Mouse (Mus musculus): ENCODE measurements around the gene Ripply3.

Ripply3 gene

DNA sequence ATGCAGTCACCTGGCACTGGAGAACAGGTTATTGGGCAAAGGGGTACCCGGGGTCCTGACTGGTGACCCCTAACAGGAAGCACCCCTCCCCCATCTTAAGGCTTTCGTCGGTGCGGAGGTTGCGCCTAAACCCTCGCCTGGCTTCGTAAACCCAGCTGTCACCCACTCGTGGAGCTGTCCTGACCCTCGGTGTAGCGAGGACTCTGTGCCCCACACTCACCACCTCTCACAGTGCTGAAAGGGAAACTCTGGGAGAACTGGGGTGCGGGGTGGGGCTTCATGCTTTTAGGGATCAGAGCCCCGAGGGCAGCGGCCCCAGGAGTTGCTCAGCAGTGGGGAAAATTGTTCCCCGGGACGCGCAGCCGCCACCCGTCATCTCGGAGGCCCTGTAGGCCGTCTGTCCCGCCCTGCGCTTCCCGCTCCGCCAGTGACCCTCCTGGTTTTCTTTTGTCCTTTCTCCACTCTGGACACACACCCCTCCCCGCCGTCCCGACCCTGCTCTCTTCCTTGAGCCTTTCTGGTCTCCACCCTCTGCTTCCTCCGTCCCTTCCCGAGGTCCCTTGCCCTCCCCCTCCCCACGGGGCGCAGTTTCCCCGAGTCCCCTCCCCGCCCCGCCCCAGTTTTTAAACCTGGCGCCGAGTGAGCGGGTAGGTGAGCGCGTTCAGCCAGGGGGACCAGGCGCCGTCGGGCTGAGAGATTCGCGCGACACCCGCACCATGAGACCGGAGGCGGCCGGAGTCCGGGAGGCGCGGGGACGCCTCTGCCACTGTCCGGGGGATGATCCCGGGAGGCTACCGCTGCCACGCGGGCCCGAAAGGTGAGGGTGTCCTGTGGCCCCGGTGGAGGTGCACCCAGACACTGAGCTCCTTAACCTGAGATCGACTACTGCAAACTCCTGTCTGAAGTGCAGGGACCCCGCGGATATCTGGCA is at the start of gene Ripply3:
TSS of gene Ripply3 (plus strand) at position 640 of the 931 bp plus-strand sequence.
- H3K27me3 ChIP-seq (ENCODE audit: control insufficient read depth, insufficient read depth, low read length, poor library complexity, severe bottlenecking) = no peaks in the 10 kb centered on the region; the same call in 1 of the 2 replicates
- DNase-seq (ENCODE audit: low read depth, low spot score) = no peak

DNA sequence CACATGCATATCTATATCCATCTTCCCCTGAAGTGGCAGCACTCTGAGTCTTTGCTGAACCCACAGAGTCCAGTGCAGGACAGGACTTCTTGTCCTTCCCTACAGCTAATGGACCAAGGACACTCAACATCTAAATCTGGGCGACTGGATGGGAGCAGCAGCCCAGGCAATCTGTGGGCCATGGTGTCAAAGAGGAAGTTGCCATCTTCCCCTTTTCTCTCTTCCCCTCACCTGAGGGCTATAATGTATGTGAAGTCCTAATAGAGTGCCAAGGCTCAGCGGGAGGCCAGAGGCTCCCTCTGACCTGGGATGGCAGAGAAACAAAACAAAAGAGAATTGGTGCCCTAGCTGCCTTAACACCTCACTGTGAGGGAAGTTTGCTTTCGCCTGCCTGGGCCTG is 44.2 kb upstream of the Ripply3 start:
- Histone ChIP-seq H3K27me3 (ENCODE audit: control insufficient read depth, insufficient read depth, low read length, poor library complexity, severe bottlenecking) (no peaks in the 10 kb centered on the region), H3K36me3 (ENCODE audit: control insufficient read depth, insufficient read depth, low read length, poor library complexity, severe bottlenecking) (no peaks in the 10 kb centered on the region)
- peak; percentile 39 for DNase-seq (ENCODE audit: low read depth, low spot score)

More for the DNA sequence above, at the start of gene Ripply3:
- H3K36me3 ChIP-seq (ENCODE audit: control insufficient read depth, insufficient read depth, low read length, poor library complexity, severe bottlenecking) = no peaks in the 10 kb centered on the region

DNA sequence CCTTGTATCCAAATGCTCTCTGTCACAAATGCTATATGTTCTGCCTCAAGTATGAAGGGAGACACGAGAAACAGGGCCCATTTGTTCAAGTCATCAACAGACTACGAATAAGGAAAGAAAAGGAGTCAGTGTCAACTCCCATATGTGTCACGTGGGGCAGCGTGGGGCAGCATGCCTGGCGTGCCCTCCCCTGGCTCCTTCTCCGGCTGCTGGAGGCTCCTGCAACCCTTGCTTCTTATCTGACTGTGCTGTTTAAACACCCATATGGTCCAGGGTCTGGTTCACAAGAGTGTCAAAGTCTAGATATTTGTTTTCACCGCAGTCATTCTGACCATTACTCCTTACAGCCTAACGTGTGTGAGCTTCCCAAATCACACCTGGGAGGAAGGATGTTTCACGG is 40.4 kb upstream of the Ripply3 start:
- no peak for DNase-seq (ENCODE audit: low read depth, low spot score)
- Histone ChIP-seq H3K36me3 (ENCODE audit: control insufficient read depth, insufficient read depth, low read length, poor library complexity, severe bottlenecking) (no peaks in the 10 kb centered on the region), H3K27me3 (ENCODE audit: control insufficient read depth, insufficient read depth, low read length, poor library complexity, severe bottlenecking) (no peaks in the 10 kb centered on the region)

DNA sequence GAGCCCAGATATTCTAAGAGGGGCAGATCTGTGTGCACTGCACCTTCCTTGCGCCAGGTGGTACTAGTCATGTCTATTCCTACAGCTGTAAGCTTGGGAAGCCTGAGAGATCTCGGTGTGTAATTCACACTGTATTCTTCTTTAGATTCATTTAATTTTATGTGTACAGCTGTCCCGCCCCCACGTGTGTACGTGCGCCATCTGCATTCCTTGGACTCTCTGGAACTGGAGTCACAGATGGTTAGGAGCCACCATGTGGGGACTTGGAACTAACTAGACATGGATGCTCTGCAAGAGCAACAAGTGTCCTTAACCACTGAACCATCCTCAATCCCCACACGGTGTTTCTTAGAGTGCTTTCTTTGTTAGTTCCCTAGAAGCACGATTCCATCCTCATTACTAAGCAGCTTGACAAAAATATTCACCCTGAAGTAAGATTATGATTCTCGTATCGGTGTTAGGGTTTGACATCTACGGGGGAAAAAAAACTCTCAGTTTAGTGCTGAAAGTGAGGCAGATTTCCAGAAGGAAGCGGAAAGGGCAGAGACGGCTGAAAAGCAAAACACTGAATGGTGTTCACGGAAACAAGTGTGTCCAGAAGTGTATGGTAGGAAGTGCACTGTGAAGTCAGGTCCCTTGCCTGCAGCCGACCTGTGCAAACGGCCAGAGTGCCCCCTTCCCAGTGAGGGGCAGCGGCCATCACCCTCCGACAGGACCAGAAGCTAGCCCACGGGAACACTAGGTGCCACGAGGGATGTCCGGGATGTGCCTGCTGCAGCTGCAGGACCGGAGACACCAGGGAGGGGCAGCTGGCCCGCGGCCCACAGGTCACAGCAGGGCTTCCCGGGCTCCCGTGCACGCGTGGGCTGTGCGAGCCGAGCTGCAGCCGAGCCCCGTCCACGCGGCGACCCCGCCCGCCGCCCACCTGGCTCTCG is 38.8 kb upstream of the Ripply3 start:
- DNase-seq (ENCODE audit: low read depth, low spot score) = no peak
- H3K36me3 ChIP-seq (ENCODE audit: control insufficient read depth, insufficient read depth, low read length, poor library complexity, severe bottlenecking) = no peaks in the 10 kb centered on the region

DNA sequence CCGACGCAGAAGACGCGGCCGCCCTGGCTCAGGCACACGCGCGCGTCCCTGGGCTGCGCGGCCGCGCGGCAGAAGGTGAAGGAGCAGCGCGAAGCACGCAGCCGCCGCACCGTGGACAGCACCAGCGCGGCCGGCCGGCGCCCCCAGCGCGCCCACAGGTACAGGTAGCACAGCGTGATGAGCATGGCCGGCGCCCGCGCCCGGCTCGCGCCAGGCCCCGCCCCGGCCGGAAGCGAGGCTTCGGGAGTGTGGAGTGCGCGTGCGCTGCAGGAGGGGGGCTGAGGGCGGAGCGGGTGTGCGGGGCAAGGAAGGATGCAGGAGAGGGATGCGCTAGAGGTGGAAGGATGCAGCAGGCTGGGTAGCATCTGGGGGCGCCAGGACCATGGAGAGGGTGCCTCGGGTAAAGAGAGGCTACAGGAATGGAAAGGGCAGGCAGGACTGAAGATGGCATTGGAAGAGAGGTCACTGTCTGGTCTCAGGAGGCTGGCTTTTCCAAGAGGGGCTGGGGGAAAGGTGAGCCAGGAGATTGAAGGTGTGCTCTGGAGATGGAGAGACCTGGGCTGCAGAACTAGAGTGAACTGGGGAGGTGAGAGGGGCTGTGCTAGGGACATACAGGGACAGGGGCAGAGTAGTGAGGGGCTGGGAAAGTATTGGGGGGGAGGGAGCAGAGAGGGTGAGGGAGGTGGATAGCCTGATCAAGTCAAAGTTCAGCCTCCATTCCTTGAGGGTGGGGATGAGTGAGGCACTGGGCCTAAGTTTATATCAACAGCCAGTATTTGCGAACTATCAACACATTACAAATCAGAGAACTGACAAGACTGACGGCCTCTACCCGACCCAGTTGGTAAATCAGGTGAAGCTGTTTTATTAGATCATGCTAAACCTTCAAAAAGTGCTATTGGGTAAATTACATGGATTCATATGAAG is 37.9 kb upstream of the Ripply3 start:
- peak; percentile 82 for DNase-seq (ENCODE audit: low read depth, low spot score)
- Histone ChIP-seq H3K27me3 (ENCODE audit: control insufficient read depth, insufficient read depth, low read length, poor library complexity, severe bottlenecking) (no peaks in the 10 kb centered on the region), H3K36me3 (ENCODE audit: control insufficient read depth, insufficient read depth, low read length, poor library complexity, severe bottlenecking) (no peaks in the 10 kb centered on the region)

More for the DNA sequence above, 38.8 kb upstream of the Ripply3 start:
- no peaks in the 10 kb centered on the region for H3K27me3 ChIP-seq (ENCODE audit: control insufficient read depth, insufficient read depth, low read length, poor library complexity, severe bottlenecking)

DNA sequence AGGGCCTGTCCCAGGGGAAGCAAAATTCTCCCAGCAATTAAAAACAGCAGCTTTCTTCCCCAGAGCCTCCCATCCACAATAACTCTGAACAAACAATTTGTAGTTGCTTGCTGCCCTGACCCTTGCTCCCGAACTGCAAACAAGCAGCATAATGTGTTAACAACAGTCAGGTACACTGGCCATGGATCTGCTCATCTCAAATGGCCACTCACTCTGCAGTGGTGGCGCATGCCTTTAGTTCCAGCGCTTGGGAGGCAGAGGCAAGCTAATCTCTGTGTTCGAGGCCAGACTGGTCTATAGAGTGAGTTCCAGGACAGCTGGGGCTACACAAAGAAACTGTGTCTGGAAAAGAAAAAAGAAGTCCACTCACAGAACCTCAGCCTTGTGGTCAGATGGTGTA is 37.1 kb upstream of the Ripply3 start:
- H3K36me3 ChIP-seq (ENCODE audit: control insufficient read depth, insufficient read depth, low read length, poor library complexity, severe bottlenecking) = no peaks in the 10 kb centered on the region
- H3K27me3 ChIP-seq (ENCODE audit: control insufficient read depth, insufficient read depth, low read length, poor library complexity, severe bottlenecking) = no peaks in the 10 kb centered on the region
- DNase-seq (ENCODE audit: low read depth, low spot score) = no peak

DNA sequence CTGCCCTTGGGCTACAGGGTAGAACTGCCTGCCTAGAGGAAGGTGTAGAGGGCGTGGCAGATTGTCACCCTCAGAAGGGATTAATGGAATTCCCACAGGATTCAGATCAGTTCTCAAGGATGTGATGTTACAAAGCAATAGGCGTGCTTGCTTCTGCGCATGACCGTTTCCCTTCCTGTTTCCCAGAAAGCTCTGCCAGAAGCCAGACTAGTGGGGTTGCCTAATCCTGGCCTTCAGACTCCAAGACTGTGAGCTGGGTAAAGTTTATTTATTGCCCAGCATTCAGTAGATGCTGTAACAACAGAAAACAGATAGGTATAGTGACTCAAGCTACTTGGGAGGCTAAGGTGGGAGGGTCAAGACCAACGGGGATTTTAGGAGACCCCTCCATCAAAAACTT is 30.1 kb upstream of the Ripply3 start:
- no peaks in the 10 kb centered on the region for H3K36me3 ChIP-seq (ENCODE audit: control insufficient read depth, insufficient read depth, low read length, poor library complexity, severe bottlenecking)
- H3K27me3 ChIP-seq (ENCODE audit: control insufficient read depth, insufficient read depth, low read length, poor library complexity, severe bottlenecking) = peaks cover 5% of the 10 kb centered on the region; the same call in 1 of the 2 replicates
- DNase-seq (ENCODE audit: low read depth, low spot score) = no peak

DNA sequence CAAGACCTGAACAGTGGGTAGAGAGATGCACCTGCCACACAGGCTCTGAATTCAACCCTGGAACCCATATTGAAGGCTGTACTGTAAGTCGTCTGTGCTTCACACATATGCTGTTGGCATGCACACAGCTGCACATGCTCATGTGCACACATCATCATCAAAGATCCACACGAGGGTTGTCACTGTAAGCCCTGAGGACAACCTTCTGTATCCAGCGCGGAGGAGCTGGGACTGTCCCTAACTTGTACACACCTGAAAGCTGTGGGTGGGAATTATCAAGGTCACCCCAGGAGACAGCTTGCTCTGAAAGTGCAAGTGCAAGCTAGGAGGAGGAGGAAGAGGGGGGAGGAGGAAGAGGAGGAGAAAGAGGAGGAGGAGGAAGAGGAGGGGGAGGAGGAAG is 29.0 kb upstream of the Ripply3 start:
- H3K27me3 ChIP-seq (ENCODE audit: control insufficient read depth, insufficient read depth, low read length, poor library complexity, severe bottlenecking) = peaks cover 5% of the 10 kb centered on the region; the same call in 1 of the 2 replicates
- no peak for DNase-seq (ENCODE audit: low read depth, low spot score)
- H3K36me3 ChIP-seq (ENCODE audit: control insufficient read depth, insufficient read depth, low read length, poor library complexity, severe bottlenecking) = no peaks in the 10 kb centered on the region

DNA sequence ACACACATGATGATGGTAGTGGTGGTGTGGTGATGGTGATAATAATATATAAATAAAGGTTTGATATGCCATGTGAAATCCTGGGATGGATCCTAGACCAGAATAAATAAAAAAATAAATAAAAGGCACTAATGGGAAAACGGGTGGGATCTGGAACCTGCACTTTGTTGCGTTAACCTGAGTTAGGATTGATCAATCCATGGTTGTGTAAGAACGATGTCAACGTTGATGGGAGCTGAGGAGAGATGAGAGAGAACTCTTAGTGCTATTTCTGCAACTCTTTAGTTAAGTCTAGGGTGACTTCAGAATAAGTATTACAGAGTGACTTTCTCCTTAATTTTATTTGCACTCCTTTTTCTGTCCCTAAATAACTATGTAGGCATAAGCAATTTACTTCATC is 27.0 kb upstream of the Ripply3 start:
- H3K36me3 ChIP-seq (ENCODE audit: control insufficient read depth, insufficient read depth, low read length, poor library complexity, severe bottlenecking) = no peaks in the 10 kb centered on the region
- DNase-seq (ENCODE audit: low read depth, low spot score) = no peak
- H3K27me3 ChIP-seq (ENCODE audit: control insufficient read depth, insufficient read depth, low read length, poor library complexity, severe bottlenecking) = peaks cover 5% of the 10 kb centered on the region; the same call in 1 of the 2 replicates

DNA sequence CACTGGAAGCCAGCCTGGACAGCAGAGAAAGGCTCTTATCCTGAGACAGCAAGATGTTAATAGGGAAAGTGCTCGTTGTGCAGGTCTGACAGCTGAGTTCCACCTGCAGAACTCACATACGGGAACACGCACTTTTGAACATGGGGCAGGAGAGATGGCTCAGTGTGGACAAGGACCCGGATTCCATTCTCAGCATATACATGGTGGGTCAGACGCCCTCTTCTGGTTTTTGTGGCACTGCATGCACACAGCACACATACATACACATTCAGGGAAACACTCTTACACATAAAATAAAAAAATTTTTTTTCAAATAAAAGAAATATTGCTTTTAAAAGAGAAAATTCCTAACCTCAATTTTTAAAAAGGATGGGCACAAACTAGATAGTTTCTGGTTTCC is 26.5 kb upstream of the Ripply3 start:
- Histone ChIP-seq H3K36me3 (ENCODE audit: control insufficient read depth, insufficient read depth, low read length, poor library complexity, severe bottlenecking) (no peaks in the 10 kb centered on the region), H3K27me3 (ENCODE audit: control insufficient read depth, insufficient read depth, low read length, poor library complexity, severe bottlenecking) (peaks cover 5% of the 10 kb centered on the region; the same call in 1 of the 2 replicates)
- no peak for DNase-seq (ENCODE audit: low read depth, low spot score)

DNA sequence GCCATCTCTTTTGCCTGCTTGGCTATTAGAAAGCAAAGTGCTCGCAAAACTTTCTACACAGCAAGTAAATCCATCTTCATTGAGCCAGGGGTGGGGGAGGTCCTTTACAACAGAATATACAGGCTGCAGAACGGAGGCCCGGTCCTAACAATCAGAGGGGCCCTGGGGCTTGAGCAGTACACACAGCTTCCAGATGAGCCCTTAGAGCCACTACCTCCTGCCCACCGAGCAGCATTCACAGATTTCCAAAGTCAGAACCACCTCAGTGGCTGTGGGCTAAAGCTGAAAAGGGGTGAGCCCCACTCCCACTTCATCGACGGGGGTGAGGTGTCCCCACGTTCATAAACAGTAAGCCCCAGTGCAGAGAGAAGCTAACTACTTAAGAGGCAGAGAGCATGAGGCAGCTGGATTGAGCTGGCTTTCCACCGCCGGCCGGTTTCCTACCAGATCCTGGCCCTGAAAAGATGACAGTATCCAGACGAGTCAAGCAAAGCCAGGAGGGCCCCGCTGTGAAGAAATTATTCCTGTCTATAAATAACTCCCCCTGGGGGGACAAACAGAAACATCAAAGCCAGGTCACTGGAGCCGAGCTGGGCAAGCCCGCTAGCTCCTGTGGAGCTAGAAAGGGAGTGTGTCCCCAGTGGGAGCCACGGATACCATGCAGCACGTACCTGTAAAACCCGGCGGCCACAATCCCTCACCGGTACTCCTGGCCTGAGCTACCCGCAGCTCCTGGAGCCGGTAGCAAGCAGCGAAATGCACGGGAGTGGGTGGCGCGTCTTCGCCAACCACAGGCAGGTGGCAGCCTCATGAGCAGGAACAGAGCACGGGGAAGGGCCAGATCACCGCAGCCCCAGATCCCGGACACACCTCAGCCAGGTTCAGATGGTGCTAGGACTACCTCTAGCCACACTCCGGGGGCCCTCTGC is 25.7 kb upstream of the Ripply3 start:
- Histone ChIP-seq H3K27me3 (ENCODE audit: control insufficient read depth, insufficient read depth, low read length, poor library complexity, severe bottlenecking) (peaks cover 5% of the 10 kb centered on the region; the same call in 1 of the 2 replicates), H3K36me3 (ENCODE audit: control insufficient read depth, insufficient read depth, low read length, poor library complexity, severe bottlenecking) (no peaks in the 10 kb centered on the region)
- DNase-seq (ENCODE audit: low read depth, low spot score) = peak; percentile 39

DNA sequence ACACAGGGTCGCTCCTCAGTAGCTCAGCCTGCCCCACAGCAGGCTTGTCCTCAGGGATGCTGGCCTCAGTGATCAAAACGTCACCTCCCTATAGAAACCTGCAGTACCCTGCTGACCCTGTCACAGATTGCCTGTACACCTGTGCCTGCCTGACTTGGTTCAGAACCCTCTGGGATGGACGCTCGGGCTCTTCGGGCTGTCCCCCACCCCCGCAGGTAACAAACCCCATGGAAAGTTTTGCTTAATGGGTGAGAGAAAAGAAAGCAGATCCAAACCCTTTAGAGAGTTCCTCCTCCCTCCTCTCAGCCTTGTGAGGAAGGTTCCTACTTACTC is 25.1 kb upstream of the Ripply3 start:
- no peak for DNase-seq (ENCODE audit: low read depth, low spot score)
- H3K27me3 ChIP-seq (ENCODE audit: control insufficient read depth, insufficient read depth, low read length, poor library complexity, severe bottlenecking) = peaks cover 5% of the 10 kb centered on the region; the same call in 1 of the 2 replicates
- H3K36me3 ChIP-seq (ENCODE audit: control insufficient read depth, insufficient read depth, low read length, poor library complexity, severe bottlenecking) = no peaks in the 10 kb centered on the region

DNA sequence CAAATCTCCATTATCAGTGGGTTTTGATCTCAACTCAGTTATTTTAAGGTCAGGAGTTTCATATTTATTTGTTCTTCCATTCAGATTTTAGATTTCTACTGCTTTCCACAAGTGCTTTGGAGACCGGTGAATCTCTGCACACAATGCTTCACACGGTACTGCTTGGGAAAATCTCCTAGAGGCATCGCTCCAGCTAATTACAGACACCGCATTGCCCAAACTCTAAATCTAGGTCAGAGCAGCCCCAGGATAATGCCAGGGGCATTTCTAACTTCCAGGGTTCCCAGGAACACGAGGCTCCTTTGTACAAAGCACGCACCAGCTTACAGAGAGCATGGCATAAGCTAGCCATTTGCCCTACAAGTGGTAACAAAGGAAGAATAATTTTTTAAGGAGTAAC is 20.7 kb upstream of the Ripply3 start:
- Histone ChIP-seq H3K36me3 (ENCODE audit: control insufficient read depth, insufficient read depth, low read length, poor library complexity, severe bottlenecking) (no peaks in the 10 kb centered on the region), H3K27me3 (ENCODE audit: control insufficient read depth, insufficient read depth, low read length, poor library complexity, severe bottlenecking) (peaks cover 5% of the 10 kb centered on the region; the same call in 1 of the 2 replicates)
- DNase-seq (ENCODE audit: low read depth, low spot score) = no peak

Measured in splenic B cell, adult 2 months (primary cell).